Mouse (Mus musculus) ES-CJ7 (cell line): ENCODE measurements around the gene Cd274.

Experiments used
- DNase-seq: peaks from one replicate; pipeline ENCODE4 v3.0.0; 2011; ENCODE audit warnings: low read depth, low spot score

Cd274 gene

DNA sequence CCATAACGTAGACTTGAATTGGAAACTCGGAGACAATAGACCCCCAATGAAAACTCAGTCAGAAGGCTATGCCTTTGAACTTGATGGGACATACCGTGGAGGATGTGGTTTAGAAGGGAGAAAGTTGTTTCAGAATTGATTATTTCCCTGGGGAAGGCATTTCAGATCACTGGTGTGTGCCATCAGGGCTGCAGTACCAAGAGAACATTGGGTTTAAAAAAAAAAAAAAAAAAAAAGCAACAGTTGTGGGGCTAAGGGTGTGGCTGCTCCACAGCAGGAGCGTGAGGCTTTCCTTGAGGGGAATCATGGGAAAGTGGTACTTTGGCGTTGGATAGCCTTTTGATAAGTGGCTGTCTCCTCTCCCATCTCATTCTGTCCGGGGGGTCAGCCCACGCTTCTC is 55.5 kb downstream of the Cd274 start:
- no peak for DNase-seq

DNA sequence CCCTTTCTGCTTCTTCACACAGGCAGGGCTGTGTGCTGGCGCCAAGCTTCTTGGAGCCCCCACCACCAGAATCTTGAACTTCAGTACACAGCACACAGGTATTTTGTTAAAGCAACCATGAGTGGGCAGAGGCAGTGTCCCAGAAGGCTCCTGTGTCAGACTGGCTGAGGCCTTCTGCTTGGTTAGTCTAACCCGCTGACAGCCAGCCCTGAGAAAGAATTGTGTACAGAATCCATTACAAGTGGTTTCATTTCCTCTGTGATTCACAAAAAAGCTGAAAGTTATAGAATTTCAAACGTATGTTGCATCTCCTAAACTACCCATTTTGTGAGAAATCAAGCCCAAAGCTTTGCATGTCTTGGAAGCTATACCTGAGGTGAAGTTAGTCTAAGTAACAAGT is 63.3 kb downstream of the Cd274 start:
- DNase-seq, result no peak

DNA sequence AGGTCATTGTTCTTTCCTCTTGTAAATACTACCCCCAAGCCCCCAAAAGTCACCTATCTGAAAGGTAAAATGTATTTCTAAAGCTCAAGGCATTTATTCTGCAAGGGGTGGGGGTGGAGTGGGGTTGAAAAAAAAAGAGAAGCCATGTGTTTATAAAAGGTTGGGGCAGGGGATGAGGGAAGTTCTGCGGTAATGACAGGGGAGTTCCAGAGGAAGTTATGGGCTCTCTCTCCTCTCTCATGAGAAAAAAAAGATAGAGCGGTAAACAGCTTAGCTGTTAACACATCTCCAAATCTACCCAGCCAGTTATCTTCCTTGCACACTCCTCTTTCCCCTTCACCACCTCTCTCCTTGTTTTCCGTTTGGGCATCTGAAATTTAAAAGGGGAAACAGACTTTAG is 63.7 kb downstream of the Cd274 start:
- no peak for DNase-seq

DNA sequence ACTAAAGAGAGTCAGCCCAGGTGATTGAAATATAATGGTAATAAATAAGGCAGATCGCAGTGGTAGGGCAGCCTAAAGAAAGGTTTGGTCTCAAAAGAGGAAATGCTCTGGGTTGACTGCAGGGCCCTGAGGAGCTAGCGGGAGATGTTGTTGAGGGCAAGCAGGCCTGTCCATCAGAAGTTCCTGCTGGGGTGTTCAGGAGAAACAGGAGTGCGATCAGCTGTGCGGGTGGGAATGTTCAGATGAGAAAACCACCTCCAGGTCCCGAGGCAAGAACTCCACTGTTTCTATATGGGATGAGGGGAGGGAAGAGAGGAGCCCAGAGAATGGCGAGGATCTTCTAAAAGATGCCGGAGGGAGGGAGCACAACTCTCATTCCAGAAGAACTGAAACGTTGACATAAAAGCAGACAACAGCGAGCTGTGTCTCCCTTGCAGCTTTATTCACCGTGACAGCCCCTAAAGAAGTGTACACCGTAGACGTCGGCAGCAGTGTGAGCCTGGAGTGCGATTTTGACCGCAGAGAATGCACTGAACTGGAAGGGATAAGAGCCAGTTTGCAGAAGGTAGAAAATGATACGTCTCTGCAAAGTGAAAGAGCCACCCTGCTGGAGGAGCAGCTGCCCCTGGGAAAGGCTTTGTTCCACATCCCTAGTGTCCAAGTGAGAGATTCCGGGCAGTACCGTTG is 69.7 kb downstream of the Cd274 start:
- DNase-seq, result no peak
